Mouse (Mus musculus) intestine, embryonic 16.5 days (tissue): Measurements from ENCODE around the gene Ugt1a10. TPM values are rescaled to one million over a fixed set of nuclear protein-coding genes. Genes with fewer than 3 reads are reported as not detected.
A peak's percentile ranks its signal among the peaks of the same experiment; 100 is the strongest.
"Not testable (repeated sequence)": the region's sequence is repeated elsewhere in the genome, so short reads cannot be mapped to it uniquely, and the experiment has no call there.

Experiments
- ATAC-seq: fragments of 200-750 bp; cut with Nextera tagmentation; 2 replicates; pipeline ENCODE4 v1.8.0; 2017; ENCODE audit warnings: moderate TSS enrichment, moderate library complexity
- H3K27ac ChIP-seq: fragments of 300-500 bp; sonication (generic); 2 replicates; pipeline ENCODE4 v1.5.1; 2014; ENCODE audit warnings: mild to moderate bottlenecking, low read length
- H3K27me3 ChIP-seq: fragments of 300-500 bp; sonication (generic); replicated peaks from 2 replicates; pipeline ENCODE4 v1.6.1; 2014; ENCODE audit warnings: low read length, control low read depth, mixed read lengths; ENCODE audit not compliant: control insufficient read depth, insufficient read depth
- H3K36me3 ChIP-seq: fragments of 300-500 bp; sonication (generic); 2 replicates; pipeline ENCODE4 v1.6.1; 2014; ENCODE audit warnings: low read length, control low read depth; ENCODE audit not compliant: control insufficient read depth, insufficient read depth
- H3K4me1 ChIP-seq: fragments of 300-500 bp; sonication (generic); 2 replicates; pipeline ENCODE4 v1.6.1; 2014; ENCODE audit warnings: low read length, control low read depth, mixed read lengths; ENCODE audit not compliant: control insufficient read depth, insufficient read depth
- H3K4me2 ChIP-seq: fragments of 300-500 bp; sonication (generic); 2 replicates; pipeline ENCODE4 v1.6.1; 2014; ENCODE audit warnings: low read depth, low read length, control low read depth
- H3K4me3 ChIP-seq: fragments of 300-500 bp; sonication (generic); 2 replicates; pipeline ENCODE4 v1.5.1; 2014; ENCODE audit warnings: mild to moderate bottlenecking, low read length
- H3K9ac ChIP-seq: fragments of 300-500 bp; sonication (generic); 2 replicates; pipeline ENCODE4 v1.6.1; 2014; ENCODE audit warnings: low read depth, low read length
- H3K9me3 ChIP-seq: fragments of 300-500 bp; sonication (generic); 2 replicates; pipeline ENCODE4 v1.6.1; 2016; ENCODE audit warnings: low read length, control low read depth; ENCODE audit not compliant: control insufficient read depth
- WGBS: fragments of 180-500 bp; shearing (Covaris S2); extraction: QIAGEN DNeasy Blood & Tissue Kit; methylation state at CpG from one replicate; pipeline ENCODE4 v1.1.7; 2014; 5-methylcytosine and 5-hydroxymethylcytosine counted together
- polyA plus RNA-seq: library from polyadenylated mRNA; unstranded; fragments of >200 nt; fragmentation: Nextera tagmentation; extraction: Ambion mirVana; gene quantifications from 2 replicates; pipeline ENCODE4 v1.2.1, GENCODE M21; 2015

The Ugt1a10 gene
- polyA plus RNA-seq, 1 experiment from 2014 or later, result not detected

GRCm38 (mm10) chr1:88025244-88025643, 29.9 kb upstream of the Ugt1a10 start:
- ATAC-seq, H3K9ac ChIP-seq: not testable (repeated sequence)
- 68% methylated on average over 3 of the region's 3 CpGs for WGBS

GRCm38 (mm10) chr1:88043044-88043443, 12.1 kb upstream of the Ugt1a10 start:
- not testable (repeated sequence) for ATAC-seq, H3K9ac ChIP-seq, H3K27me3 ChIP-seq, H3K4me1 ChIP-seq, H3K4me3 ChIP-seq, H3K4me2 ChIP-seq, H3K36me3 ChIP-seq, H3K9me3 ChIP-seq, H3K27ac ChIP-seq
- 81% methylated on average over 1 of the region's 2 CpGs for WGBS

More at GRCm38 (mm10) chr1:88025244-88025643, 29.9 kb upstream of the Ugt1a10 start:
- H3K4me2 ChIP-seq, H3K27ac ChIP-seq, H3K9me3 ChIP-seq, H3K27me3 ChIP-seq, H3K4me1 ChIP-seq, H3K4me3 ChIP-seq, H3K36me3 ChIP-seq: not testable (repeated sequence)

GRCm38 (mm10) chr1:88044832-88045437, 10.3 kb upstream of the Ugt1a10 start:
- not testable (repeated sequence) for H3K4me2 ChIP-seq, H3K4me1 ChIP-seq, H3K27ac ChIP-seq, H3K9ac ChIP-seq, H3K36me3 ChIP-seq, H3K9me3 ChIP-seq, H3K27me3 ChIP-seq, H3K4me3 ChIP-seq, ATAC-seq
- 60% methylated on average over 3 of the region's 5 CpGs for WGBS

GRCm38 (mm10) chr1:88047408-88047807, 7.8 kb upstream of the Ugt1a10 start:
- not testable (repeated sequence) for H3K27me3 ChIP-seq, H3K27ac ChIP-seq, H3K36me3 ChIP-seq, H3K4me3 ChIP-seq, H3K9me3 ChIP-seq, H3K4me1 ChIP-seq, H3K4me2 ChIP-seq, H3K9ac ChIP-seq, ATAC-seq
- WGBS, result 84% methylated on average over 2 of the region's 2 CpGs

GRCm38 (mm10) chr1:88066472-88067102, 11.4 kb downstream of the Ugt1a10 start:
- H3K27me3 ChIP-seq, H3K36me3 ChIP-seq, H3K9ac ChIP-seq, H3K9me3 ChIP-seq, ATAC-seq, H3K4me2 ChIP-seq, H3K4me1 ChIP-seq, H3K4me3 ChIP-seq, H3K27ac ChIP-seq: not testable (repeated sequence)
- 86% methylated on average over 1 of the region's 2 CpGs for WGBS

GRCm38 (mm10) chr1:88070495-88070894, 15.3 kb downstream of the Ugt1a10 start, which contains the start of gene Ugt1a9:
Ugt1a9 (plus strand) TSS chr1:88070800.
- H3K9me3 ChIP-seq, result no peaks in the 10 kb centered on the region
- peak; percentile 81 for ATAC-seq
- H3K4me3 ChIP-seq, result no peak within 1 kb of the TSS
- H3K4me2 ChIP-seq, result 0 out of 2 replicates have a peak within 1 kb of the TSS, but pooled peaks have one; percentile 5
- no peak within 1 kb of the TSS for H3K9ac ChIP-seq
- no peaks in the 10 kb centered on the region for H3K36me3 ChIP-seq
- peak within 1 kb of the TSS; percentile 23; the same call in 1 of the 2 replicates for H3K27ac ChIP-seq
- 52% methylated on average over 2 of the region's 2 CpGs for WGBS
- H3K4me1 ChIP-seq, result no peaks in the 10 kb centered on the region
- no peaks in the 10 kb centered on the region for H3K27me3 ChIP-seq

- no peak; the same call in 1 of the 2 replicates for ATAC-seq
- H3K9me3 ChIP-seq, result no peaks in the 10 kb centered on the region
- no peak overlapping the region for H3K4me3 ChIP-seq
- H3K36me3 ChIP-seq, result no peaks in the 10 kb centered on the region
- H3K9ac ChIP-seq, result no peak overlapping the region
- WGBS, result 80% methylated on average over 4 of the region's 4 CpGs
- no peaks in the 10 kb centered on the region for H3K27me3 ChIP-seq
- 0 out of 2 replicates have a peak overlapping the region, but pooled peaks have one; percentile 5 for H3K4me2 ChIP-seq
- no peaks in the 10 kb centered on the region for H3K4me1 ChIP-seq
- H3K27ac ChIP-seq, result peak overlapping the region; percentile 23; the same call in 1 of the 2 replicates
Observed at GRCm38 (mm10) chr1:88070902-88071301, 15.7 kb downstream of the Ugt1a10 start.

GRCm38 (mm10) chr1:88074471-88074870, 19.3 kb downstream of the Ugt1a10 start:
- H3K27me3 ChIP-seq, result no peaks in the 10 kb centered on the region
- no peak overlapping the region for H3K27ac ChIP-seq
- H3K4me1 ChIP-seq, result no peaks in the 10 kb centered on the region
- ATAC-seq, result no peak
- no peak overlapping the region for H3K9ac ChIP-seq
- no peak overlapping the region for H3K4me2 ChIP-seq
- no peak overlapping the region for H3K4me3 ChIP-seq
- no peaks in the 10 kb centered on the region for H3K36me3 ChIP-seq
- 71% methylated on average over 2 of the region's 2 CpGs for WGBS
- H3K9me3 ChIP-seq, result no peaks in the 10 kb centered on the region

- no peaks in the 10 kb centered on the region for H3K36me3 ChIP-seq
- H3K27me3 ChIP-seq, result no peaks in the 10 kb centered on the region
- no peak overlapping the region for H3K9ac ChIP-seq
- ATAC-seq, result no peak
- H3K4me1 ChIP-seq, result no peaks in the 10 kb centered on the region
- H3K4me3 ChIP-seq, result no peak overlapping the region
- 83% methylated on average over 1 of the region's 1 CpGs for WGBS
- H3K27ac ChIP-seq, result no peak overlapping the region
- H3K4me2 ChIP-seq, result no peak overlapping the region
- no peaks in the 10 kb centered on the region for H3K9me3 ChIP-seq
Observed at GRCm38 (mm10) chr1:88077128-88077527, 21.9 kb downstream of the Ugt1a10 start.
